Mouse (Mus musculus) kidney, postnatal 10 days (tissue): ENCODE measurements around the gene Rnf114.

ENCODE experiments used
- DNase-seq: peaks from one replicate; pipeline ENCODE4 v3.0.0; 2021; ENCODE audit warnings: mixed read lengths

Rnf114 gene

DNA sequence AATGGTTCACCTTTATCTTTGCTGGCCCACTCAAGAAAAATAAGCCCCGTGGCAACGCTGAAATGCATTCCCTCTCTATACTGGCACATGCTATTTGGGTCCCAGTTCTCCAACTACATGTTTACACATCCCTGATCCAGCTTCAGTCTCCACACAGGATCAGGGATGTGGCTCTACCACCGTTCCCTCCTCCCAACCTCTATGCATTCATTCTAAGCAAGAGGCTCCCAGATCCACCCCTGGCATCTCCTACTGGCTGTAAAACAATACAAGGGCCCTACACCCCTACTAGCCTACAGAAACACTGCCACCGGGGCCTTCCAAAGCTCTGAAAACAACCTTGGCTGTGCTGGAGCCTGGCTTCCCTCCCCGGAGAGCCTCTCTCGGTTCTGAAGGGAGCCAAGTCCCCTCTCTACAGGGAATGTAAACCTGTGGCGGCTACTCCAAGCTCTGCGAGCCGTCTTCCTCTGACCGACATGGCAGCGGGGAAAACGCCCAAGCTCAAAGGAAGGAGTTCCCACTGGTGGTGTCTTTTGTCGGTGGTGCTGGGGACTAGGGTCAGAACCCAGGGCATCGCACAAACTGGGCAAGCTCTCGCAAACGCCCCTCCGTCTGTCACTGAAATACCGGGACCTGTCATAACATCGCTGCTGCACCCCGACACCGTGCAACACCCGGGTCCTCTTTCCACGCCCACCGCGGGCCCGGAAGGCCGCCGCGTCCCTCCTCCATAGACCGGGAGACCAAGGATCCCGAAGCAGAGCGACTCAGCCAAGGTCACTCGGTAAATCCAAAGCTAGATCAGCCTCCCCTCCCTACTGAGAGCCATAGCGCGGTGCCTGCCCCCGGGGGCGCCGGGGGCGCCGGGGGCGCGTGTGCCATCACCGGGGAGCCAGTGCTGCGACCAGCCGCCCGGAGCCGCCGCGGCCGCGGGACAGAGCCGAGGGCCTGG, at the start of gene Rnf114:
Gene Rnf114 (plus strand): TSS at position 889 of the 952 bp plus-strand sequence.
- peak; percentile 64 for DNase-seq

DNA sequence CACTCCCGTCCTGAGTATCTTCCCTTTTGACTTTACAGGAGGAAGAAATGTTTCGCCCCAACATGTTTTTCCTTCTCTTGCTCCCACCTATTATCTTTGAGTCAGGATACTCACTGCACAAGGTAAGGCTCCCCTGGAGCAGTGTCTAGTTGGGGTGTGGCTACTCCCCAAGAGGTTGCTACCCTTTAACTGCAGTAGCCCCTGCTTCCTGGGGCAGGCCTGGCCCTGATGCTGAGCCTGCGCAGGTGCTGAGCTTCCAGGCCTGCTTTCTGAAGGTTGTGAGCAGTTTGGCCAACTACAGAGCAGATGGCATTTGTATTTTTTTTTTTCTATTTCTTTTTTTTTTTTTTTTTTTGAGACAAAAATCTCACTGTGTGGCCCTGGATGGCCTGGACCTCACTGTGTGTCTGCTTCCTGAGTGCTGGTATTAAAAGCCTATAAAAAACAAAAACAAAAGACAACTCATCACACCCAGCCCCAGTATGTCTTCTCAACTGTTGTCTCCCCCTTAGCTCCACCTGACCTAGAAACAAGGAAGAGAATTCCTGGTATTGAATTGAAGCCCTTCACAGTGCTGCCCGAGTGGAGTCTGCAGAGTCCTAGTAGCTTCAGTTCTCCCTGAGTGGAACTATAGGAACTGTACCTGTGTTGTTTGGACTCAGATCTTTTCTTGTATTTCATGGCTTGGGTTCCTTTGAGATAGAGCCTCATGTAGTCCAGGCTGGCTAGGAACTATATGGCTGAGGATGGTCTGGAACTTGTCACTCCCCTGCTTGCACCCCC, 48.8 kb upstream of the Rnf114 start:
- no peak for DNase-seq

DNA sequence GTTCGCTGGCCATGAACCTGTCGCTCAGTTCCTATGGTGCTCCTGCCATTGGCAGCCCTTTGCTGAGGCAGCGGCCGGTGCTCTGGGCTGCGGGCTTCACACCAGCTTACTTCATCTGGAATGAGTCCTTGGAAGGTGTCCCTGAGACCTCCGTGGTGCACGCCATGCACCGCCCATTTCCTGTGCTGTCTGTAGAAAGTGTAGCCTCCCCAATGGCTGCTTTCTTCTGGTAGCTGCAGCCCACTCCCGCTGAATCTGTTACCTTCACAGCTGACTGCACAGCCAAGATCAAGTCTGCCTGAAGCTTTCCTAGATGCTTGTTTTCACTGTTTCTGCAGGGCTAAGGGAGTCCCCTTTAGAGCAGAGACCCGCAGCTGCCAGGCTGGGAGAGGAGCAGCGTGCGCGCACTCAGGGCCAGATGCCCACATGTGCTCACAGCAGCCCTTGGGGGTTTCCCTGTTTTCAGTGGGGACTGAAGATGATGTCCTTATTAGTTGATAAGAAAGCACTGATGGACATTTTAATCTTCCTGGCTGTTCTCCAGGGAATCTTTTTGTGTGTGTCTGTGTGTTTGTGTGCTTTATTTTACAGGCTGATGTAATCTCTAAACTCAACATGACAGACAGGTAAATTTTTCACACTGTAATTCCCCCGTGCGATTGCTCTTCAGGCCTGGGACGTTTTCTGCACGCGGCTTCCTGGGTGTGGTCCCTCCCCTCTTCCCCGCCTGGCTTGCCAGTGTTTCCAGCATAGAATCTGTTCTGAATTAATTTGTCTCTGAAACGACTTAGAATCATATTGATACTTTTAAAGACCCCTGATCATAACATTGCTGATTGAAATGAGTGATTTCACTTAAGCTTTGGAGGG, 46.3 kb upstream of the Rnf114 start:
- DNase-seq, result peak; percentile 58

DNA sequence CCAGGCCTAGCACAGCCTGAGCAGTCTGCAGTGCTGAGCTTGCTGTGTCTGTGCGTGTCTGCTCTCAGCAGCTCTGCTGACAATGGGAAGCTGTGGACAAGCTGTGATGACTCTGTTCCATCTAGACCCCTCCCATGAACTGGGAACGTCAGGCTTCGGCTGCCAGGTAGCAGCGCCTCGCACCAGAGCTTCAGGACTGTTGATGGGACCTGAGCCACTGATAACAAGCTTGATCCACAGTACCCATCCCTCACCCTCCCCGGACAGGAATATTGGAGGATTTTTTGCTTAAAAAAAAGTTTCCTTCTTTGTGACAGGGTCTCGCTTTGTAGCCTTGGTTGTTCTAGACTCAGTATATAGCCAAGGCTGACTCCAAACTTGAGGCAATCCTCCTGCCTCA, 45.2 kb upstream of the Rnf114 start:
- DNase-seq, result no peak

DNA sequence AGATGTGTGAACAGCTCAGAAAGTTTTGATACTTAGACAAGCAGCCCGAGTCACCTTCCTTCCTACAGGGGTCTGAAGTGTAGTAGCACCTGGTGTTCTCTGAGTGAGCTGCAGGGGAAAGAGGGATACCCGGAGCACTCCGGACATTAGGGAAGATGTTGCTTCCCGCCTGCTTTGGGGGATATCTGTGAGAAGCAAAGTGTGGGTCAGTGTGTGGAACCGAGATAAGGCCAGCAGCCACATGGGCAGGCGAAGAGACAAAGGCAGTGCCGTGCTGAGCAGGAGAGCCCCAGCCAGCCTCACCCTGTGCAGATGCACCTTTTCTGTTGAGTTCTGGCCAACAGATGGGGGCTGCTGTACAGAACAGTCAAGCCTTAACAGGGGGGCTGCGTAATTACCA, 44.8 kb upstream of the Rnf114 start:
- DNase-seq, result no peak

DNA sequence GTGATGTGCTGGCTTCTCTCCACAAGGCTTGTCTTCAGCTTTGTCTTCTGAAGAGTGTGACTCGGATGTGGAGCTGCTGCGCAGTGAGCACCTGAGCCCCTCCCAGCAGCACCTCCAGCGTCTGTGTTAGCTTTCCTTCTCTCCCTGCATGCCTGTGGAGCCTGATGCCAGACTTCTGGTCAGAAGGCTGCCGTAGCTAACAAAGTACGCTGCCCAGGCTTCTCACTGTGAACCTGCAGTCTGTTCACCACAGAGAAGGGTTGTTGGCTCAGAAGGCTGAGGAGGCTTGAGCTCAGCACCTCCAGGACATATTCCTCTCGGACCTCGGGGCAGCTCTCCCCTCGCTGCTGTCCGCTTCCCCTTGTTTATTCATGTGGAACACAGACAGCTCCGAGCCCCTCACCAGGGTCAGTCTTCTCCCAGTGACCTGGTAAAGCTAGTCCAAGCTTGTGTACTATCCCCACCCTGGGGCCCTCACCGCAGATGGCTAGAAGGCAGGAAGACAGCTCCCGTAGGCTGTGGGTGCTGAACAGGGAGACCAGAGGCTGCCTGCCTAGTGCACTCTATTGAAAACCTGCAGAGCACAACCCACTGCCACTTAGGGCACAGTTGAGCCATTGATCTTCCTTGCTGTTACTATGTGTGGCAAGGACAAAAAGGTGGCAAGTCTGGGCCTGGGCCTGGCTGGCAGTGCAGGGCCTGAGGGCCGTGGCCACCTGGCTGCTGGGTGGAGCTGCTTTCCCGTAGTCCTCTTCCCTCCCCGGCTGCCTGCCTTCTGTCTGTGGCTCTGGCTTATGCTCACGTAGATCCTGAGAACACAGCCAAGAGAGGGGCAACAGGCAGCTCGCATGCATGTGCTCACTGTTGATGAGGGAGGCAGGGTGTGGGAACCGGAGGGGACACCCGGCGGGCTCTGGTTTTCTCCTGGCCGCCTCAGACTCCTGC, 42.8 kb upstream of the Rnf114 start:
- DNase-seq, result no peak

DNA sequence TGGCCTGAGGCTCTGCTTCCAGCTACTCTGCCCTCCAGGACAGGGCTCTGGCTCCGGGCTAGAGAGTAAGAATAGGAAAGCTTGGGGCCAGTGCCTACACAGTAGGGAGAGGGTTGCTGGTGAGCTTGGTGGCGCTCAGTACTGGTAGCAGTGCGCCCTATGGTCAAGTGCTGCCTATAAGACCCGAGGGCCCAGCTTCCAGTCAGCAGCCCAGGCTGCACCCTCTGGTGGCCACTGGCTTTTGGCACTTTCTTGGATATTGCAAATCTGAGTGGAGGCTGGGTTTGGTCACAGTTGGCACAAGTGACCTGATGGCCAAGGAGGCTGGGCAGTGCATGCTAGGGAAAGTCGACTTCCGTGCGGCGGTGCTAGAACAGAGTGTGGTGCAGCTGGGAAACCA, 41.8 kb upstream of the Rnf114 start:
- peak; percentile 43 for DNase-seq

DNA sequence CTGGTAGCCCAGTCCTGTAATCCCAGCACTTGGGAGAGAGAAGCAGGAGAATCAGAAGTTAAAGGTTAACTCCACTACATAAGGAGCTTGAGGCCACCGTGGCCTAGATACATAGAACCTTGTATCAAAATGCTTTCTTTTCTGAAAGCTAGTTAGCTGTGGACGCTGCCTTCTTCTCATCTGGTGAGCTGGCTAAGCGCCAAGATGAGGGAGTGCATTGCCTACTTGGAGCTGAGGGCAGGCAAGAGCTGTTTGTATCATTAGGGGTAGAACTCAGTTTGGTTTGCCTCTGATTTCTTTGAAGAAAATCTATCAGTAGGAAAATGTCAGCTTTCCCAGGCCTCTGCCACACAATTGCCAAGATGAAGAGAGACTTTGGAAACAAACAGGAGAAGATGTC, 38.6 kb upstream of the Rnf114 start:
- DNase-seq, result peak; percentile 62

DNA sequence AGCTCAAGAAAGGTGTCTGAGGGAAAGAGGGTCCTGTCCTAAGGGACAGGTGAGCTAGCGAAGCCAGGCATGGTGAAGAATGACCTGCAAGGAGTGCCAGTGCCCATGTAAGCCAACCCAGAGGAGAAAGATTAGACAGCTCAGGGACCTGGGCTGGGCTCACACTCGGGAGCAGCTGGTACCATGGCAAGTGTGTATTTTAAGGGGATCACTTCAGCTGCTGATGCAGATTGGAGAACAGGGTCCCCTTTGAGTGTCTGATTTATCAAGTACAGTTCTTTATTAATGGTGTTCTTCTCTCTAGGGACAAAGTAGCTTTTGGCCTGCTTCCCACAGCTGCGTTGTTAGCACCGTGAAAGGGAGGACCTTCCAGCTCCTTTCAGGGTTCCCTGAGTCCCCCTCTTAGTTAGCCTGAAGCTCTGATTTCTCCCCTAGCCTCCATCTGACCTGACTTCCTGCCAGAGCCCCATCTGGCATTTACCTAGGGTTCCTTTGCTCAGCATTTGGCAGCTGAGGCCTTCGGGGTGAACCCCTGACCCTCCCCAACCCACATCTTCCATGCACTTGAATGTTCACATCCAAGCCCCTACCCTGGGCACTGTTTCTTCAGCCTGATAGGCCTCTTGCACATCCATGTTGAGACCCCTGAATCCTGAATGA, 36.0 kb upstream of the Rnf114 start:
- DNase-seq, result no peak

DNA sequence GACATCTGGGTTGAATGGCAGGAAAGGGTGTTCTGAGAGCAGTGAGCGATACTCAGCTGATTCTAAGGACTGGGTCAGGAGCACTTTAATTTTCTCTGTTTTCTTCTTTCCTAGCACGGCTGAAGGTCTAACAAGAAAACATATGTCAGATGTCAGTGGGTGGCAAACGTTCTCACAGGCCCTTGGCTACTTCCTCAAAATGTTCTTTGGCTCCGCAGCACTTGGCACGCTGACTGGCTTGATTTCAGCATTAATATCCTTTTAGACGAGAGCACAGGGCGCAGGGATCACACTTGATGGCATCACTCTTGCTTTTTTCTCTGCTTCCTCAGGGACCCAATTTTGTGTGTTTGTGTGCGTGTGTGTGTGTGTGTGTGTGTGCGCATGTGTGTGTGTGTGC, 35.2 kb upstream of the Rnf114 start:
- no peak for DNase-seq

DNA sequence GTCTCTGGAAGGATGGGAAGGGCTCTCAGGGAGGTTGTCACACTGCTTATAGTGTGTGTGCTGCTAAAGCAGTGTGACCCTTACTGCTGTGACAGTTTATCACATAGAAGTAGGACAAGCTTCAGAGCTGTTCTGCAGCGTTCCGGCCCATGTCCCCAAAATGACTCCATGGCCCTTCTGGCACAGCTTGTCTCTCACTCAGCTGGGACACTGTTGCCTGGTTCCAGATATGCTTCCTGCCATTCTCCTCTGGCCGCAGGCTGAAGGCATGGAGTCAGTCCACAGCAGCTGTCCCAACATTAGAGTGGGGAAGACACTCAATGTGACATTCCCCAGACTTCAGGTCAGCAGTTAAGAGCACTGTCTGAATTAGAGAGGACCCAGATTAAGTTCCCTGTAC, 33.9 kb upstream of the Rnf114 start:
- peak; percentile 53 for DNase-seq

DNA sequence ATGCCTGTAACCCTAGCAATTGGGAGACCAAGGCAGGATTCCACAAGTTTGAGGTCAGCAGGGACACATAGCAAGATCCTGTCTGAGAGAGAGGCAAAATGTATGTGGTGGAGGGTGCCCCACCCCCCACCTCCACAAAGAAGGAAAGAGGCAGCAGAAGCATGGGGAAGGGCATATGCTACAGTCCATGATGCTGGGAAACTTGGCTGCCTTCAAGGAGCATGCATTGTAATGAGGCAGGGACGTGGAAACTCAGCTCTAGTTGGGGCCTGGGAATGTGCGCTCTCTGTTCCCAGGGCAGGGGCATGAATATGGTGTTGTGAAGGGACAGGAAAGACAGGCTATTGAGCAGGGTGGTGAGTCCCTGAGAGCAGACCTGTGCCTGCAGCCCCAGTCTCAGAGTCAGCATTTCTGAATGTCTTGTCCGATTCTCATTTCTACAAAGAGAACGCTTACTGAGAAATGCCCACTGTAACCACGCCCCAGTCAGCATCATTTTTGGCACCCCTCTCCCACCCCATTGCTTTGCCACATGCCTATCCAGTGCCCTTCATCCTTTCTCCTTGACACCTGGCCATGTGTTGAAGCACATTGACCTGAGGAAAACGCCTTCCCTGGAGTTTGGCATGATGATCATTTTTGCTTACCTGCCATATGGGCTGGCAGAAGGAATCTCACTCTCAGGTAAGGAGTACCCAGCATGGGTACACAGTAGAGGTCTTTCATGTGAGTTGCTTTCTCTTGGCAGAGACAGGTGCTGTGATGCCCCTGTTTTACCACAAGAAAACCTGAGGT, 33.2 kb upstream of the Rnf114 start:
- DNase-seq, result no peak

DNA sequence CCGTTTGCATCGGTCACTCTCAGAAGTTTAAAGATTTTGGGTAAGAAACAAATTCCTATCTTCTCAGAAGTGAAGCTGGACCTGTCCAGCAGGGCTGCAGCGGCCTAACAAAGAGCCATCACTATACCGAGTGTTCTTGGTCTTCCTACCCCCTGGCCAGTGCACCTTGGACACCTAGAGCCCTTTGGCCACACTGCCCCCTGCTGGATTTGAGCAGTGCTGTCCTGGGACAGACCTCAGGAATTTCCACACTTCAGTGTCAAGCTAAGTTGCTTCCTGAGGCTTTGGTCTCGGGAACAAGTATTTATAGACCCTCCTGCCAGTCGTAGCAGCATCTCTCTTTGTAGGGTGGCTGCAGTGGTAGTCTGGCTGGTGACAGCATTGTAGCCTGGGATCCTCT, 29.5 kb upstream of the Rnf114 start:
- peak; percentile 87 for DNase-seq

DNA sequence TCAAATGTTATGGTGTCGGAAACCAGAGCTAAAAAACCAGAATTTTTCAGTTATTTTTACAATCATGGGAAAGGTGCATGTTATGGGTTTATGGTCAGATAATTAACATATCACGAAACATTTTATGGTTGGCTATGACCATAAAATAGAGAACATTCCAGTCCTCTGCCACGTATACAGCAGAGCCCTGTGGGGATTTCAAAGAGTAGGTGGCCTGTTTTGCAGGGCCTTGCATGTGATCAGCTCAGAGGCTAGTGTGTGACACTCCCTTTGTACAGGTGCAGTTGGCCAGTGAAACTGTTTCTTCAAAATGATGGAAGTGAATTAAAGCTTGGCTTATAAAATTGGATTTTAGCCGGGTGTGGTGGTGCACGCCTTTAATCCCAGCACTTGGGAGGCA, 28.6 kb upstream of the Rnf114 start:
- no peak for DNase-seq

DNA sequence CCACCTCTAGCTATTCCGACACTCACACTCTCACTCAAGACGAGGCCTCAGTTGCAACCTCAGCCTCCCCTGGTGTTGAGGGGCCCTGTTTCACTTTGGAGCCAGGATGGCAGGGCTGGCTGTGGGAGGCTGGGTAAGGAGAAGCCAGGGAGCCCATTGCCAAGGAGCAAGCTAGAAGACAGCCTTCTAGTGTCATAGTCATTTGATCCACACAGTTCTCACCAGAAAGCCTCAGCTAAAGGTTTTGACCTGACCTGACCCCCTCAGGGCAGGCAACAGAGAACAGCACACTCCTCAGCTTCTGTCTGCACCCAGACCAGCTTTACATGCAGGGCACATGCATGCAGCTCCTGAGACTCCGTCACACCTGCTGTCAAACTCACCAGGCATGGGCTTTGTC, 26.5 kb upstream of the Rnf114 start:
- no peak for DNase-seq

DNA sequence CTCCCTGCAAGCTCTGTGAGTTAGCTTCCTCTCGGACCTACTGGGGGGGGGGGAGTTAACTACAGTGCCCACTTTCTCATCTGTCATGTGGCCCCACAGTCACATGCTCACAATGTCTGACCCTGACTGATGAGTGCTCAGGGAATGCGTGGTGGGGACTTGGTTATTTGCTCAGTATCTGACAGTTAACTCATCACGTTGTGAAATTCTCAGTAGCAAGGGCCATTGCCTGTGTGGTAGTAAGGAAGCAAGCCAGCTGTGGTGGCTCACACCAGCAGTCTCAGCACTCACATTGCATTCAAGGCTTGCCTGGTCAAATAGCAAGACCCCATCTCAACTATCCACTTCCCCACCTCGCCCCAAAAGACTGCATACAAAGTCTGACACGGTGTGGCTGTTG, 25.2 kb upstream of the Rnf114 start:
- no peak for DNase-seq

DNA sequence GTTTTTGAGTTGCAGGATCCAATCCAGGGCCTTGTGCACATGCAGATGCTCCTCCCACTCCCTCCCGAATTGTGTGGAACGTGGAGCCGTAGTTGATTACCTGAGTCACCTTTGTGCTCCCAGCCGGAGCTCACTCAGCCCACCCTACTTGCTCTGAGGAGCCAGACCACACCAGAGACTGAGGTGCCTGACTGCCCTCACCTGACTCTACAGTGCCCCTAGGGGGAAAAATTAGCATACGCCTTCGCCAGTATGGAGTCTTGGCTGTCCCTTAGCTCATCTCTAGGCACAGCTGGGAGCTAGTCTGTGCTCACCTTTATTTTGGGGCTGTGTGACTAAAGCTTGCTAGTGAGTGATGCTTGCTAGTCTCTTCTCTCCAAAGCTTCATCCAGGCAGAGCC, 24.0 kb upstream of the Rnf114 start:
- no peak for DNase-seq

DNA sequence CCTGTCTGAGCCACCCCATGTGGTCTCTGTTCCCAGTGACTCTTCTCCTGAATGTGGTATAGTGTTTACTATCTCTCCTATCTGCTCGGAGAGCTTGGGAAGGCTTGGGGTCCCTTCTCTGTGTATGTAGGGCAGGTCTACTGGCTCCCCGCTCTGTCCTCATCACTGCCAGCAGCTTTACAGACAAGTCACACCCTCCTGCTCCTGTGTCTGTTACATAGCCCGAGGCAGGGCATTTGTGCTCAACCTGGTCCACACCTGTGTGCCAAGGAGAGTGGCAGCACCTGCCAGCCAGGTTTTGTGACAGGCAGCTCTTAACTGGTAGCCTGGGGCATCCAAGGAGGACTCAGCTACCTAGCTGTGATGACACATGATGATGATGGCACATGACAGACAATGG, 21.8 kb upstream of the Rnf114 start:
- no peak for DNase-seq

DNA sequence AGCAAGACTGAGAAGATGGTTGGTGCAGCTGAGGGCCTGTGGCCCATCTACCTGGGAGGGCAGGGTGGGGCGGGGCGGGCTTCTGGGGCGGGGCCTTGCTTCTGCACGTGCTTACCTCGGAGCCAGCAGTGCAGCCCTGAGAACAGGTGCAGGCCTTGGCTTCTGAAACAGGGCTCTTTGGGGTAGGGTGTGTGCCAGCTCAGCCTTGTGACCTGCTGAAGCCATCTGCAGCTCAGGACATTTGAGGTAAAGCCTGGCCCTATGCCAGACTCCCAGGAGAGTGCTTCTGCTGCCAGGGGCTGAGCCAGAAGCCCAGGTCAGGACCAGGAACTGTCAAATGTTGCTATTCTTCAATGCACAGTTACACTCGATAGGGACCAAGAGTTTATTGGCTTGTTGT, 20.9 kb upstream of the Rnf114 start:
- no peak for DNase-seq

DNA sequence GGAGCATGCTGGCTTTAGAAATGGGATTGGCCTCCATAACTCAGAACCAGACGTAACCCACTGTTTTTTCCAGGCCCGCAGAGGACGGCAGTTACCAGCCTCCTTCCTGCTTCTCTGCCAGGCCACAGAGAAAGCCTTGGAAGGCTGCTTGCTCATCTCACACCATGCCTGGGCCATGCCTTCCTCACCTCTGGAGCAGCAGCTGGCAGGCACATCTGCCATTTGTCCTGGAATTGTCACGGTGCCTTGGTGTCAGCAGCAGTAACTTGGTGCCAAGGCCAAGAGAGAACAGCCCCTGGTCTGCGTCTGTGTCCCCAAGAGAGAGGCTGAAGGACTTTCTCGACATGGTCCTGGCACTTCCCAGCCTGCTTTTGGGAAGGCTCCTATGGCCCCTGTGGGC, 18.2 kb upstream of the Rnf114 start:
- no peak for DNase-seq

DNA sequence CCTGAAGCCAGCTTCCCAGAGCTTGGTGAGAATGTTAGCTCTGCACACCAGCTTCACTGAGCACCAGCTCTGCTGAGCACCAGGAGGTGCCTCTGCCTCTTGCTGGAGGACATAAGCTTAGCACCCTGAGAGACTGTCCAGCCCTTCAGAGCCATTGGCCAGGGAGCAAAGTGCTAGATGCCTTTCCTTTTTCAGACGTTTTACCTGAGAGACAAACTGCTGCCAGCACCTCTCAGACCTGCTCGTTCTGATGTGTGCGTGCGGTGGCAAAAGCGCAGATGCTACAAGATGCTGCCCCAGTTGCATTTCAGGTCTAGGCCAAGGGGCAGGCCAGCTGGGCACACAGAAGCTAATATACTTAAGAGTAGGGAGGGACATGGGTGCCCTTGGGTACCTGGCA, 16.8 kb upstream of the Rnf114 start:
- DNase-seq, result no peak
